ENCODE assay signal across 9 mouse cellular contexts in genomic region chr12:3660985-3661635, GRCm38 (mm10).
A peak's percentile ranks its signal among the peaks of the same experiment; 100 is the strongest.
DNase-seq lines count a peak whose midpoint lies in the region; ATAC-seq and TF ChIP-seq lines count a peak whose summit lies in the region.
"Had no signal": no experiment of that assay in that cellular context is flagged by ENCODE, and none has a peak within 500 bp of the region (broad histone marks: within the 10 kb centered on the region; RNA-seq: fewer than 3 reads in every experiment).

No protein-coding gene starts in this region.

- H3K4me2 ChIP-seq in embryonic facial prominence, embryonic 11.5 days (ENCODE audit: low read depth, low read length) = no peak overlapping the region
- no peak overlapping the region for H3K4me2 ChIP-seq in liver, embryonic 14.5 days (ENCODE audit: low read depth)
- no peak overlapping the region for H3K4me2 ChIP-seq in liver, embryonic 12.5 days
- no peak overlapping the region for H3K4me2 ChIP-seq in hindbrain, postnatal 0 days (ENCODE audit: low read depth, low read length)

- no peak overlapping the region for H3K9ac ChIP-seq in embryonic facial prominence, embryonic 11.5 days (replicated peaks; ENCODE audit: low read length)
- H3K9ac ChIP-seq in liver, embryonic 14.5 days (replicated peaks) = no peak overlapping the region
- no peak overlapping the region for H3K9ac ChIP-seq in liver, embryonic 12.5 days
- no peak overlapping the region for H3K9ac ChIP-seq in hindbrain, postnatal 0 days (replicated peaks; ENCODE audit: low read length)

- ATAC-seq in embryonic facial prominence, embryonic 11.5 days (replicated peaks; ENCODE audit: insufficient number of reproducible peaks, low FRiP score, low TSS enrichment, low read depth) = no peak
- no peak for ATAC-seq in liver, embryonic 14.5 days (ENCODE audit: insufficient read depth)
- ATAC-seq in liver, embryonic 12.5 days = no peak
- ATAC-seq in hindbrain, postnatal 0 days = no peak; the same call in 1 of the 2 replicates

- TF ChIP-seq CTCF in liver, embryonic 14.5 days (IDR thresholded peaks at IDR 0.05; ENCODE audit: low read depth) = peak; percentile 21; the same call in 1 of the 2 replicates
- TF ChIP-seq CTCF in hindbrain, postnatal 0 days (IDR thresholded peaks at IDR 0.05; ENCODE audit: low read depth) = peak; percentile 61

- H3K9me3 ChIP-seq in embryonic facial prominence, embryonic 11.5 days (replicated peaks; ENCODE audit: control insufficient read depth, low read length) = no peaks in the 10 kb centered on the region
- no peaks in the 10 kb centered on the region for H3K9me3 ChIP-seq in embryonic facial prominence, embryonic 10.5 days
- H3K9me3 ChIP-seq in liver, embryonic 14.5 days (ENCODE audit: control insufficient read depth, low read length) = no peaks in the 10 kb centered on the region
- no peaks in the 10 kb centered on the region for H3K9me3 ChIP-seq in liver, embryonic 12.5 days (replicated peaks)
- H3K9me3 ChIP-seq in hindbrain, postnatal 0 days (ENCODE audit: low read length) = no peaks in the 10 kb centered on the region
- H3K9me3 ChIP-seq: G1E had no signal

- H3K36me3 ChIP-seq in embryonic facial prominence, embryonic 11.5 days (replicated peaks; ENCODE audit: control insufficient read depth, insufficient read depth, low read depth, low read length) = no peaks in the 10 kb centered on the region; the same call in 1 of the 2 replicates
- H3K36me3 ChIP-seq in embryonic facial prominence, embryonic 10.5 days (replicated peaks) = peaks cover 27% of the 10 kb centered on the region
- no peaks in the 10 kb centered on the region for H3K36me3 ChIP-seq in liver, embryonic 14.5 days (replicated peaks; ENCODE audit: control insufficient read depth, insufficient read depth, low read depth)
- no peaks in the 10 kb centered on the region for H3K36me3 ChIP-seq in liver, embryonic 12.5 days
- H3K36me3 ChIP-seq in hindbrain, postnatal 0 days (ENCODE audit: insufficient read depth, low read length) = no peaks in the 10 kb centered on the region
- H3K36me3 ChIP-seq: G1E had no signal

- TF ChIP-seq EP300 in liver, embryonic 14.5 days (IDR thresholded peaks at IDR 0.05; ENCODE audit: low read depth) = no peak

- no peak overlapping the region for H3K27ac ChIP-seq in embryonic facial prominence, embryonic 11.5 days (replicated peaks; ENCODE audit: low read depth, low read length)
- H3K27ac ChIP-seq in embryonic facial prominence, embryonic 10.5 days (replicated peaks) = no peak overlapping the region
- H3K27ac ChIP-seq in liver, embryonic 14.5 days = no peak overlapping the region
- H3K27ac ChIP-seq in liver, embryonic 12.5 days = no peak overlapping the region
- no peak overlapping the region for H3K27ac ChIP-seq in hindbrain, postnatal 0 days

- no peaks in the 10 kb centered on the region for H3K4me1 ChIP-seq in embryonic facial prominence, embryonic 11.5 days (ENCODE audit: control insufficient read depth, insufficient read depth, low read length)
- H3K4me1 ChIP-seq in embryonic facial prominence, embryonic 10.5 days = no peaks in the 10 kb centered on the region
- H3K4me1 ChIP-seq in liver, embryonic 14.5 days (replicated peaks; ENCODE audit: control insufficient read depth in 2 of 2, insufficient read depth in 2 of 2, low read length in 1 of 2) = no peaks in the 10 kb centered on the region
- H3K4me1 ChIP-seq in liver, embryonic 12.5 days = no peaks in the 10 kb centered on the region
- H3K4me1 ChIP-seq in hindbrain, postnatal 0 days (ENCODE audit: insufficient read depth, low read length) = no peaks in the 10 kb centered on the region

- H3K4me3 ChIP-seq in embryonic facial prominence, embryonic 11.5 days (ENCODE audit: low read depth, low read length) = no peak overlapping the region
- H3K4me3 ChIP-seq in embryonic facial prominence, embryonic 10.5 days = no peak overlapping the region
- no peak overlapping the region for H3K4me3 ChIP-seq in liver, embryonic 14.5 days (ENCODE audit: insufficient read depth in 1 of 2, low read depth in 2 of 2, low read length in 2 of 2)
- no peak overlapping the region for H3K4me3 ChIP-seq in liver, embryonic 12.5 days
- no peak overlapping the region for H3K4me3 ChIP-seq in hindbrain, postnatal 0 days (ENCODE audit: low read length)

- H3K27me3 ChIP-seq in embryonic facial prominence, embryonic 11.5 days (ENCODE audit: control insufficient read depth, insufficient read depth, low read length) = no peaks in the 10 kb centered on the region
- H3K27me3 ChIP-seq in embryonic facial prominence, embryonic 10.5 days (replicated peaks; ENCODE audit: low read depth, poor library complexity, severe bottlenecking) = no peaks in the 10 kb centered on the region
- H3K27me3 ChIP-seq in liver, embryonic 14.5 days (ENCODE audit: control insufficient read depth, insufficient read depth, low read length) = no peaks in the 10 kb centered on the region
- no peaks in the 10 kb centered on the region for H3K27me3 ChIP-seq in liver, embryonic 12.5 days (replicated peaks)
- H3K27me3 ChIP-seq in hindbrain, postnatal 0 days (ENCODE audit: insufficient read depth, low read length) = no peaks in the 10 kb centered on the region

- WGBS in embryonic facial prominence, embryonic 11.5 days = 84% methylated on average over 1 of the region's 1 CpGs
- 80% methylated on average over 1 of the region's 1 CpGs for WGBS in embryonic facial prominence, embryonic 10.5 days
- 48% methylated on average over 1 of the region's 1 CpGs for WGBS in liver, embryonic 14.5 days (ENCODE audit: insufficient replicate concordance)
- 61% methylated on average over 1 of the region's 1 CpGs for WGBS in liver, embryonic 12.5 days (ENCODE audit: insufficient replicate concordance)
- 59% methylated on average over 1 of the region's 1 CpGs for WGBS in hindbrain, postnatal 0 days

- DNase-seq in embryonic facial prominence, embryonic 11.5 days (ENCODE audit: low spot score) = peak; percentile 40
- no peak for DNase-seq in embryonic facial prominence, embryonic 10.5 days (ENCODE audit: low spot score)
- peak in 1 of 3 experiments; percentile 12 for DNase-seq in liver, embryonic 14.5 days (ENCODE audit: low read depth in 3 of 3, low spot score in 3 of 3)
- DNase-seq in T-cell, adult 2 months (ENCODE audit: low spot score) = peak; percentile 8
- peak; percentile 70 for DNase-seq in hindbrain, postnatal 0 days (ENCODE audit: low spot score)
- DNase-seq in skeletal muscle tissue, adult 2 months (ENCODE audit: low read depth, low spot score) = peak; percentile 41
- no peak for DNase-seq in layer of hippocampus, postnatal 10 days (ENCODE audit: low spot score in 2 of 2)

Comparison
In these comparisons a context has a peak if more than half of its experiments do, and no peak if none do; other contexts are left out.
1. DNase-seq: peak in embryonic facial prominence, embryonic 11.5 days (single experiment), T-cell, adult 2 months (single experiment), hindbrain, postnatal 0 days (single experiment) and skeletal muscle tissue, adult 2 months (single experiment); none in embryonic facial prominence, embryonic 10.5 days (single experiment) and layer of hippocampus, postnatal 10 days (0 of 2).